Mouse (Mus musculus) heart, embryonic 13.5 days (tissue): ENCODE data around the gene Pemt. TPM values are rescaled to one million over a fixed set of nuclear protein-coding genes. Genes with fewer than 3 reads are reported as not detected.

Source experiments
- ATAC-seq: fragments of 200-750 bp; cut with Nextera tagmentation; 2 replicates; pipeline ENCODE4 v1.8.0; 2017; ENCODE audit warnings: moderate TSS enrichment; ENCODE audit not compliant: insufficient number of reproducible peaks, low FRiP score, low TSS enrichment; ENCODE audit errors: extremely low read depth
- H3K27ac ChIP-seq: fragments of 300-500 bp; sonication (generic); replicated peaks from 2 replicates; pipeline ENCODE4 v1.5.1; 2015; ENCODE audit warnings: moderate library complexity, mild to moderate bottlenecking, inconsistent platforms
- H3K27me3 ChIP-seq: fragments of 300-500 bp; sonication (generic); replicated peaks from 2 replicates; pipeline ENCODE4 v1.6.1; 2015; ENCODE audit warnings: mild to moderate bottlenecking, inconsistent platforms
- H3K36me3 ChIP-seq: fragments of 300-500 bp; sonication (generic); 2 replicates; pipeline ENCODE4 v1.6.1; 2015; ENCODE audit warnings: mild to moderate bottlenecking, inconsistent platforms
- H3K4me1 ChIP-seq: fragments of 300-500 bp; sonication (generic); 2 replicates; pipeline ENCODE4 v1.6.1; 2015; ENCODE audit warnings: inconsistent platforms
- H3K4me2 ChIP-seq: fragments of 300-500 bp; sonication (generic); 2 replicates; pipeline ENCODE4 v1.6.1; 2015; ENCODE audit warnings: inconsistent platforms, mild to moderate bottlenecking, moderate library complexity
- H3K4me3 ChIP-seq: fragments of 300-500 bp; sonication (generic); 2 replicates; pipeline ENCODE4 v1.5.1; 2015; ENCODE audit warnings: moderate library complexity, mild to moderate bottlenecking, inconsistent platforms
- H3K9ac ChIP-seq: fragments of 300-500 bp; sonication (generic); 2 replicates; pipeline ENCODE4 v1.6.1; 2015; ENCODE audit warnings: inconsistent platforms, mild to moderate bottlenecking, moderate library complexity
- H3K9me3 ChIP-seq: fragments of 300-500 bp; sonication (generic); 2 replicates; pipeline ENCODE4 v1.6.1; 2016; ENCODE audit warnings: inconsistent platforms
- WGBS: fragments of 180-500 bp; shearing (Covaris S2); methylation state at CpG from one replicate; pipeline ENCODE4 v1.1.7; 2015; ENCODE audit warnings: mixed read lengths; 5-methylcytosine and 5-hydroxymethylcytosine counted together
- polyA plus RNA-seq: library from polyadenylated mRNA; unstranded; fragments of >200 nt; fragmentation: Nextera tagmentation; extraction: Ambion mirVana; gene quantifications from 2 replicates; pipeline ENCODE4 v1.2.1, GENCODE M21; 2015

Gene Pemt
- polyA plus RNA-seq, 1 experiment from 2014 or later, result 12.8 TPM

- Histone ChIP-seq H3K4me1 (peaks cover 39% of the 10 kb centered on the region), H3K36me3 (no peaks in the 10 kb centered on the region), H3K4me2 (no peak overlapping the region), H3K27me3 (no peaks in the 10 kb centered on the region), H3K9me3 (no peaks in the 10 kb centered on the region), H3K9ac (peak overlapping the region; percentile 25), H3K27ac (peak overlapping the region; percentile 13; the same call in 1 of the 2 replicates), H3K4me3 (no peak overlapping the region)
- WGBS, result 45% methylated on average over 10 of the region's 10 CpGs
- ATAC-seq, result no peak
Measured at GRCm38 (mm10) chr11:60027913-60028875, 18.1 kb downstream of the Pemt start.

DNA sequence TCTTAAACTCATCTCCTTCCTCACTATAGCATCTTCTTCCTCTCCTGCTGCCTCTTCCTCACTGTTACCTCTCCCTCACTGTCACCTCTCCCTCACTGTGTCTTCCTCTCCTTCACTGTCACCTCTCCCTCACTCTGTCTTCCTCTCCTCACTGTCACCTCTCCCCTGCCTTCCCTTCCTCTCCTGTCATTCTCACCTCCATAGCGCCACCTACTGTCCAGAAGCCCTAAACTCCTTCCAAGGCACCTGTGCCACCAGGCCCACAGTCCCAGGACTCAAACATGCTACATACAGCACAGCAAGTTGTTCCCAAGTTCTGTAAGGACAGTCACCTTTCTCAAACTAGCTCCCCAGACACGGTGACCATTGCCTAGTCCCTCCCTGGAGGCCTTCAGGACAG is 19.0 kb downstream of the Pemt start:
- Histone ChIP-seq H3K36me3 (no peaks in the 10 kb centered on the region), H3K27ac (no peak overlapping the region), H3K4me1 (peaks cover 39% of the 10 kb centered on the region), H3K4me3 (no peak overlapping the region), H3K9ac (no peak overlapping the region), H3K27me3 (no peaks in the 10 kb centered on the region), H3K4me2 (no peak overlapping the region), H3K9me3 (no peaks in the 10 kb centered on the region)
- WGBS, result 6% methylated on average over 2 of the region's 2 CpGs
- ATAC-seq, result no peak

- ATAC-seq, result no peak
- WGBS, result 70% methylated on average over 5 of the region's 5 CpGs
- H3K4me1 ChIP-seq, result peaks cover 30% of the 10 kb centered on the region
Measured at GRCm38 (mm10) chr11:60026166-60026565, 20.1 kb downstream of the Pemt start.

DNA sequence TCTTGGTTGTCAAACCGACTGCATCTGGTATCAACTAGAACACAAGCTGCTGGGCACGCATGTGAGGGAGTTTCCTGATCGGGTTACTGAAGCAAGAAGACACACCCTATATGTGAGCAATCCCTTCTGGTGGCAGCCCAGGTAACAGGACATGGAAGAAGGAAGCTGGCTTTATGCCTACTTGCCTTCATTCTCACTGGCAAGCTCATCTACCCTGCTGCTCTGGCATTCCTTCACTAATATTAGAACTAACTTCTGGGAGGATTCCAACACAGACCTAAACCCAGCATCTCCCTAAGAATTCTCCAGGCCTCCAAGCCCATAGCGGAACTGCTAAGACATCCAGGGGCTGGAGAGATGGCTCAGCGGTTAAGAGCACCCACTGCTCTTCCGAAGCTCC is 25.1 kb downstream of the Pemt start:
- no peaks in the 10 kb centered on the region for H3K27me3 ChIP-seq
- H3K9me3 ChIP-seq, result no peaks in the 10 kb centered on the region
- no peak for ATAC-seq
- no peak overlapping the region for H3K4me3 ChIP-seq
- H3K4me1 ChIP-seq, result peaks cover 11% of the 10 kb centered on the region
- H3K9ac ChIP-seq, result no peak overlapping the region
- WGBS, result 89% methylated on average over 6 of the region's 6 CpGs
- H3K27ac ChIP-seq, result no peak overlapping the region
- no peaks in the 10 kb centered on the region for H3K36me3 ChIP-seq
- no peak overlapping the region for H3K4me2 ChIP-seq

More at GRCm38 (mm10) chr11:60026166-60026565, 20.1 kb downstream of the Pemt start:
- Histone ChIP-seq H3K27ac (no peak overlapping the region), H3K27me3 (no peaks in the 10 kb centered on the region), H3K9ac (no peak overlapping the region), H3K9me3 (no peaks in the 10 kb centered on the region), H3K36me3 (no peaks in the 10 kb centered on the region), H3K4me2 (no peak overlapping the region), H3K4me3 (no peak overlapping the region)

DNA sequence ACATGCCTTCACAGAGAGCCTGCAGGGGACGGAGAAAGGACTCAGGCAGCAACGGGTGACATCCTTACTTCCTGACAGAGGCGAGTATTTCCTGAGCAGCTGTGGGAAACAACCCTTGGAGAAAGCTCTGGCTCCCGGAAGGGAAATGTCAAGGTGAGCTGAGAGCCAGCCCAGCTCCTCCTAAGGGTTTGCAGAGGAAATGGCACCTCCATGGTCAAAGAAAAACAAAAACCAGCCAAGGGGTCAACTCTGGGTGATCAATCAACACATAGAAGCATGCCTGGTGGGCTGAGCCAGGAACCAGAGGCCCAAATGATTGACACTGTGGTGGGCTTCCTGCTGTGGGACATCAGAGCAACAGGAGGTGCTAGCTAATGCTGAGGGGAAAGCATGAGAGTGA is 29.6 kb downstream of the Pemt start:
- ATAC-seq, result no peak
- no peaks in the 10 kb centered on the region for H3K36me3 ChIP-seq
- H3K9me3 ChIP-seq, result no peaks in the 10 kb centered on the region
- H3K4me2 ChIP-seq, result no peak overlapping the region
- WGBS, result 45% methylated on average over 4 of the region's 4 CpGs
- no peak overlapping the region for H3K4me3 ChIP-seq
- H3K4me1 ChIP-seq, result 0 out of 2 replicates have a peak, but pooled peaks cover 8% of the 10 kb centered on the region
- H3K27me3 ChIP-seq, result no peaks in the 10 kb centered on the region
- no peak overlapping the region for H3K27ac ChIP-seq
- no peak overlapping the region for H3K9ac ChIP-seq

DNA sequence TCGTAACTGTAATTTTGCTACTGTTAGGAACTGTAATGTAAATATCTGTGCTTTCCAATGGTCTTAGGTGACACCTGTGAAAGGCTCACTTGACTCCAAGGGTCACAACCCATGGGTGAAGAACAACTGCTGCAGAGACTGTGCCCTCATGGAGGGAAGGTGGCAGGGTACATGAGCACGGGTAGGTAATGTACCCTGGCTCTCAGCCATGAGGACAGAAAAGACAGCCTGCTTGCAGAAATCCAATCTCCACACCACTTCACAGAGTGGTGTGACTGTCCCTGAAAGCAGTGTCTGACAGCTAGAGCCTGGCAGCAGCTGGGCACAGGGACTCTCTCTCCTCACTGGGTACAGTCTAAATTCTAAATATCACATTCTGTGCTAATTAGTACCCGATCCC is 34.8 kb downstream of the Pemt start:
- no peaks in the 10 kb centered on the region for H3K36me3 ChIP-seq
- no peaks in the 10 kb centered on the region for H3K27me3 ChIP-seq
- 0 out of 2 replicates have a peak overlapping the region, but pooled peaks have one; percentile 33 for H3K9ac ChIP-seq
- WGBS, result 66% methylated on average over 3 of the region's 3 CpGs
- 0 out of 2 replicates have a peak, but pooled peaks cover 10% of the 10 kb centered on the region for H3K4me1 ChIP-seq
- no peaks in the 10 kb centered on the region for H3K9me3 ChIP-seq
- no peak overlapping the region for H3K4me3 ChIP-seq
- no peak overlapping the region for H3K4me2 ChIP-seq
- no peak overlapping the region for H3K27ac ChIP-seq
- ATAC-seq, result no peak

DNA sequence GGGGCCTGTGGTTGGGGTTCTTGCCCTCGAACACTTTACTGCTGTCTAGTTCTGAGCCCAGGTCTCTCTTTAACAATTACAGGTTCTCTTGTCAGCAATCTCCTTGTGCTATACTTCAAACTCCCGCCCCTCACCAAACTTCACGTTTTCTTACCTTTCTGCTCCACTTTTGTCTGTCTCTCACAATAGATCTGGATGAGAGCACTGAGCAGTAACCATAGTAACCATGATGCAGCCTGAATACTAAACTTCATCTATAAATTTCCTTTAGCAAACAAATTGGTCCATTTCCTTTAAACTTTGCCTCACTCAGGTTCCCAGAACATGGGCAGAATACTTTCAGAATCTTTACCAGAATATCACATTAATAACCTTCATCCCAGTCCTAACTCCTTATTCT is 36.8 kb downstream of the Pemt start:
- H3K36me3 ChIP-seq, result no peaks in the 10 kb centered on the region
- no peaks in the 10 kb centered on the region for H3K27me3 ChIP-seq
- no peak overlapping the region for H3K4me2 ChIP-seq
- H3K9ac ChIP-seq, result no peak overlapping the region
- no peak for ATAC-seq
- no peaks in the 10 kb centered on the region for H3K9me3 ChIP-seq
- H3K4me1 ChIP-seq, result 0 out of 2 replicates have a peak, but pooled peaks cover 9% of the 10 kb centered on the region
- no peak overlapping the region for H3K4me3 ChIP-seq
- 75% methylated on average over 3 of the region's 3 CpGs for WGBS
- no peak overlapping the region for H3K27ac ChIP-seq

DNA sequence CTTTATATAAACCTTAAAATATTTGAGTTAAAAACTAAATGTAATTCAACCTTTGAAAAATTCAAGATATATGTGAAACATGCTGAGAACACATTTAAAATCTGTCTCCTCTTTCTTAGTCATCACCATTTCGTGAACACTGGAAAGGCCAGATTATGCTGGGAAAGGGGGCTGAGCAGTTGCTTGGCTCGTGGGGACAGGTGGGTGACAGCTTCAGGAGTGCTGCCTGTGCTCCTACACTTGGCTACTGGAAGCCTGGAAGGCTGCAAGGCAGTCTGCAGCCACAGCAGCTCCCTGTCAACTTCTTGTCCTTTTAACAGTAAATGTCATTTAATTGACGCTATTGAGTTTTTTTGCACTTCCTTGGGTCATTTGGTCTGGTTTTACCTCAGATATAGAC is 40.4 kb downstream of the Pemt start:
- no peak overlapping the region for H3K4me3 ChIP-seq
- H3K4me2 ChIP-seq, result no peak overlapping the region
- no peak overlapping the region for H3K27ac ChIP-seq
- no peak for ATAC-seq
- no peaks in the 10 kb centered on the region for H3K36me3 ChIP-seq
- H3K4me1 ChIP-seq, result peaks cover 5% of the 10 kb centered on the region; the same call in 1 of the 2 replicates
- no peaks in the 10 kb centered on the region for H3K9me3 ChIP-seq
- 62% methylated on average over 3 of the region's 3 CpGs for WGBS
- no peaks in the 10 kb centered on the region for H3K27me3 ChIP-seq
- no peak overlapping the region for H3K9ac ChIP-seq

DNA sequence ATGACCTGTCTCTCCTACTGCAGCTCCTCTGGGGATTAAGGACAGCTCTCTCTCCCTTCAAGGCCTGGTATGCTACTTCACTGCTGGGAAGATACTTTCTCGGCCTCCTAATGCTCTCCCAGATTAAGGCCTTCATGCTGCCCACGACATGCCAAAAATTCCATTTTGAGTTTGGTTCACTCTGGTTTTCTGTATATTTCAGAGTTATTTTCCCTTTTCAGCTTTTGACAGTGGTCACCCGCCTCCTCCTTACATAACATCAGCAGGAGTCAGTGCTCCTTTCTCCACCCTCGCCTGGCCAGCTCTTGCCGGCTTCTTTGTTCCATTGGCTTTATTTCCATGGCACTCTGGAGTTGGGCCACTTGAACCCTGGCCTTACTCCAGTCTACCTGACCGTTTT is 41.6 kb downstream of the Pemt start:
- H3K27me3 ChIP-seq, result no peaks in the 10 kb centered on the region
- no peaks in the 10 kb centered on the region for H3K9me3 ChIP-seq
- no peaks in the 10 kb centered on the region for H3K36me3 ChIP-seq
- 69% methylated on average over 6 of the region's 6 CpGs for WGBS
- H3K9ac ChIP-seq, result no peak overlapping the region
- H3K4me1 ChIP-seq, result peaks cover 5% of the 10 kb centered on the region; the same call in 1 of the 2 replicates
- no peak overlapping the region for H3K27ac ChIP-seq
- H3K4me3 ChIP-seq, result no peak overlapping the region
- ATAC-seq, result no peak
- no peak overlapping the region for H3K4me2 ChIP-seq

DNA sequence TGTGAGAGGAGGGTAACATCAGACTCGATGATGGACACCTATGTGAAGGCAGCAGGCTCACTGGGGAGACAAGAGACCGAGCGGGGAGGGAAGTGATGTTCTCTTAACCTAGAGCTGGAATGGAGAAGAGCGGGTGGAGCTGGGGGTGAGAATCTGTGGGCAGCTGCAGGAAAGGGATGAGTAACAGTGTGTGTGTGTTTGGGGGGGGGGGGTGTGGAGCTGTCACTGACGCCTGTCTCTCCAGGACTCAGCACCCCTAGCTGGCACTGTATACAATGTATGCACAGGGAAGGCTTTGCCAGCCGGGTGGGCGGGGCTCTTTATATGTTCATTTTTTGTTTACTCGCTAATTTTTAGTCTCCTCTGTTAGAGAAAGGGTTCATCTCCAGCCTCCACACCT is 42.5 kb downstream of the Pemt start:
- 74% methylated on average over 8 of the region's 8 CpGs for WGBS
- Histone ChIP-seq H3K9me3 (no peaks in the 10 kb centered on the region), H3K4me1 (peaks cover 5% of the 10 kb centered on the region; the same call in 1 of the 2 replicates), H3K4me2 (no peak overlapping the region), H3K4me3 (no peak overlapping the region), H3K36me3 (no peaks in the 10 kb centered on the region), H3K27ac (no peak overlapping the region), H3K27me3 (no peaks in the 10 kb centered on the region), H3K9ac (no peak overlapping the region)
- no peak for ATAC-seq

DNA sequence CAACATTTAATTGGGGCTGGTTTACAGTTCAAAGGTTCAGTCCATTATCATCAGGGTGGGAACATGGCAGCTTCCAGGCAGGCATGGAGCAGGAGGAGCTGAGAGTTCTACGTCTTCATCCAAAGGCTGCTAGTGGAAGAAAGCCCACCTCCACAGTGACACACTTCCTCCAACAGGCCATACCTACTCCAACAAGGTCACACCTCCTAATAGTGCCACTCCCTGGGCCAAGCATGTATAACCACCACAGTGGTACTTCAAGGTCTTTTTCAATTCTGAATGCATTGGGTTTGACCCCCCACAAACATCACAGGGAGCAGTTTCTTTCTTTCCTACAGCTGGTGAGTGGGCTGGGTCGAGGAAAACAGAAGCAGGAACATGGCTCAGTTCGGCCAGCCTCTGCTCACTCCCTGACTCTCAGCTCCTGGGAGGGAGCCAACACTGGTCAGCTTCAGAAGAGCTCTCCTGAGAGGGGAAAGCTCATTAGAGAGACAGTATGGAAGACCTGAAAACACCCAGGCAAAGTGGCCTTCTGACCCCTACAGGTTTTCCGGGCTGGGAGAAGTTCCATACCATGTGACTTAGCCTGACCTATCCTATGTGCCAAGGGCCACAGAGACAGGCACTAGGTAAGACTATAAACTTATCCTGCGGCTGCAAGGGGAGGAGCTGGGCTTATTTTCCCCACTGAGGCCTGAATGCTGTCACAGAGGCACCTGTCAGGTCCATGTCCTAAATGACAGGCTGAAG is 44.9 kb downstream of the Pemt start:
- Histone ChIP-seq H3K4me1 (peaks cover 5% of the 10 kb centered on the region; the same call in 1 of the 2 replicates), H3K36me3 (no peaks in the 10 kb centered on the region), H3K27ac (no peak overlapping the region), H3K27me3 (no peaks in the 10 kb centered on the region), H3K9ac (no peak overlapping the region), H3K4me3 (no peak overlapping the region), H3K4me2 (no peak overlapping the region), H3K9me3 (no peaks in the 10 kb centered on the region)
- WGBS, result 55% methylated on average over 5 of the region's 5 CpGs
- no peak for ATAC-seq
